Mouse (Mus musculus): ENCODE measurements at regions not wholly inside any gene's neighbourhood (a gene's known extent, or its start where the extent isn't known, plus 50 kb on each side); places are given as distances from the start of the nearest gene placed in this dataset.

DNA sequence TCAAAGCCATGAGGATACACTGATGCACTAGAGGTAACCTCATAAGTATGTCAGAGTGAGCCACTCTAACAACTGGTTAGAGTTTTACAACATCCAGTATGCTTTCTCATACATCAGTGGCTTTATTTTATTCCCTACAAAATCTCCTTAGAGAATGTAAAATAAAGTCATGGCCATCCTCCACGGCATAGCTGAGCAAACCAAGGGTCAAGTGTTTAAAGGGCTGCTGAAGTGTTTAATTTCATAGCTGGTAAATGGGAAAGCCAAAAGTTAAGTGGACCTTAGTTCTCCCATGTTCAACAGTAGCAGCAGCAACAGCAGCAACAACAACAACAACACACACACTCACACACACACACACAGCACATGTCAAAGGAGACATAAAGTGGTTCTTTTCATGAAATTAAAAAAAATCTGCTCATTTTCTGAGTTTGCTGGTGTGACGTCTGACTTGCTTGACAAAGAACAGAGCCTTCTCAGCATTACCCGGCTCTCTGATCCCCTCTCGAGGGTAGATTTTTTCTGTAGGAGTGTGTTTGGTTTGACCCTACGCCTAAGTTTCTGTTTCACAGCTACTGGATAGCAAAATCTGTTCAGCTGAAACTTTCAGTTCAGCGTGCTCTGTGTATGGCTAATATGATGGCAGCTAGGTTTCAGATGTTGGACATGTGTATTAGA, 693.3 kb downstream of the Ttll7 start:
- no peak overlapping the region for H3K27ac ChIP-seq
- no peaks in the 10 kb centered on the region for H3K79me2 ChIP-seq (ENCODE audit: inconsistent target)
- no peaks in the 10 kb centered on the region for H3K36me3 ChIP-seq (ENCODE audit: inconsistent target)
- H3K4me3 ChIP-seq (ENCODE audit: inconsistent target) = no peak overlapping the region
- WGBS (ENCODE audit: missing documents) = 90% methylated on average over 6 of the region's 6 CpGs

DNA sequence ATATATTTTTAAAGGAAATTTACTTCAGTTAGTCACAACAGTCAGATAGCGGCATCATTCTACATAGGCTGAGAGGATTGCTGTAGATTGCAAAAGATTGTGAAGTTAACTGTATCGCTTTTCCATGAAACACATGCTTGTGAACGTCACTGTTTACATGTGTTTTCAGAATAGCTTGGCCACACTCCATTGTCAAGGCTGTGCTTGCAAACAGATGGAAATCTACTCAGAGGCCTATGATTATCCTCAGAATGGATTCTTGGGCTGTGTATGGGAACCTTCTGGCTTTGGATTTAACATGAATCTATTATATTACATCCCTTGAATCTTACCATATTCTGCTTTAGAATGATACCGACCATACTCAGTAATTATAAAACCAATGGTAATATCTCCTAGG, 690.1 kb downstream of the Ttll7 start:
- no peak overlapping the region for H3K27ac ChIP-seq
- WGBS (ENCODE audit: missing documents) = 94% methylated on average over 4 of the region's 4 CpGs
- no peaks in the 10 kb centered on the region for H3K36me3 ChIP-seq (ENCODE audit: inconsistent target)
- H3K4me3 ChIP-seq (ENCODE audit: inconsistent target) = no peak overlapping the region
- no peaks in the 10 kb centered on the region for H3K79me2 ChIP-seq (ENCODE audit: inconsistent target)

DNA sequence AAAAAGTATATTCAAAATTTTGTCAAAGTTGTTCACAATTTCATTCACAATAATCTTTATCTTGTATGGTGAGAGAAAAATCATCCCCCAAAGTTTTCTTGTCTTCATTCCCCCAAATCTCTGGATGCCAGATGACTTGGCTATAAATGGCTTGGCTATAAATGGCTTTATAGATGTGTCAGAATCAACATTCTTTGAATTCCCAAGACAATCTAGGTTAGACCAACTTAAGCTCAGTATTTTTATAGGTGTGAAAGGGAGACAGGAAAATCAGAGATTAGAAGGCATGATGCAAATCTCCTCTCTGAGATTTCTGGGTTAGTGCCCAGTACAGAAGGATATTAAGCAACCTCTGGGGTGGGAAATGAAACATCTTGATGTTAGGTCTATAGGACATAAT, 685.4 kb downstream of the Ttll7 start:
- H3K27ac ChIP-seq = no peak overlapping the region
- no peak overlapping the region for H3K4me3 ChIP-seq (ENCODE audit: inconsistent target)
- H3K79me2 ChIP-seq (ENCODE audit: inconsistent target) = no peaks in the 10 kb centered on the region
- no peaks in the 10 kb centered on the region for H3K36me3 ChIP-seq (ENCODE audit: inconsistent target)

DNA sequence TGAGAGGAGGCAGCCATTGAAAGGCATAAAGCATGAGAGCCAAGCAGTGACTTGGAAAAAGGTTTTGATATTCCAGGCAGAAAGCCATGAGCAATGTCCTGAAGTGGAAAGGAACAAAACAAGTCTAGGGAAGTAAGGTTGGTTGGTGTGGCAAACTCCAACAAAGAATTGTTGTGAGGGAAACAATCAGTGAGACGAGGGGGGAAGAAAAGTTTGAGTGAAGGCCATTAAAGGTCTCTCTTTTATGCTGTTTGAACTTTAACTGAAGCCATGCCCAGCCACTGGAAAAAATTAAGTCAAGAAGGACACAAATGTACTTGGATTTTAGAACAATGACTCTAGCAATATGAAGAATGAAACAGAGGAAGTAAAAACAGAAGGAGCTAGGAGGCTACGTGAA, 680.0 kb downstream of the Ttll7 start:
- Histone ChIP-seq H3K36me3 (ENCODE audit: inconsistent target) (no peaks in the 10 kb centered on the region), H3K79me2 (ENCODE audit: inconsistent target) (no peaks in the 10 kb centered on the region)
- WGBS (ENCODE audit: missing documents) = 47% methylated on average over 2 of the region's 2 CpGs

DNA sequence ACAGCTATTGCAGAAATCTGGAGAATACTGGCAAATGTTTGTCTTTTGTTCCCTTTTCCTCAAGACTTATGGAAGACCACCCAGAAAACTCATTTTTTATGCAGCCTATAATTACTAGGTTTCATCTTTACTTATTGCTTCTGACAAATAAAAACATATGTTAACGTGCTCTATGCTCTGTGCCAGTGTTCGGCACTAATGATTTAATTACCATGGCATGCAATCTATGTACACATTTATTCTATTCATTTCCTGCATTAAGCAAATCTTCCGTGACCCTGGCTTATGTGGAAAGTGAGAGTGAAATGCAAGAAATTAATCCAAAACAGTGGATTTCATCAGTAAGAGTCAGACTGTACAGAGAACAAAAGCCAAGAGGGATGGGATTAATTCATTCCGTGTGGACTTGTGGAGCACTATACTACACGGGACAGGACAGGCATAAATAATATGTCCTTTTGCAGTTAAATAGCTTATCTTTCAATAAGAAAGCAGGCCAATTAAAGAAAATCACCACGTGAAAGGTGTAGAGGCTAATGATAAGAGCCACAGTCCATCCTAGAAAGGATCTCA, 679.5 kb downstream of the Ttll7 start:
- no peak overlapping the region for H3K27ac ChIP-seq
- no peak overlapping the region for H3K4me3 ChIP-seq (ENCODE audit: inconsistent target)
- H3K36me3 ChIP-seq (ENCODE audit: inconsistent target) = no peaks in the 10 kb centered on the region
- no peaks in the 10 kb centered on the region for H3K79me2 ChIP-seq (ENCODE audit: inconsistent target)
- WGBS (ENCODE audit: missing documents) = 80% methylated on average over 6 of the region's 6 CpGs

More for the DNA sequence above, 680.0 kb downstream of the Ttll7 start:
- no peak overlapping the region for H3K4me3 ChIP-seq (ENCODE audit: inconsistent target)
- H3K27ac ChIP-seq = no peak overlapping the region

Data from macrophage (primary cell).